Mouse (Mus musculus) spleen, adult 18-20 months (tissue): Measurements from ENCODE around the gene A430005L14Rik.
A peak's percentile ranks its signal among the peaks of the same experiment; 100 is the strongest.
"Not testable (repeated sequence)": the region's sequence is repeated elsewhere in the genome, so short reads cannot be mapped to it uniquely, and the experiment has no call there.

Source experiments
- DNase-seq, 2 experiments: peaks; one replicate each; pipeline ENCODE4 v3.0.0; 2022; ENCODE audit warnings: mixed read lengths in 2 of 2

A430005L14Rik gene

GRCm38 (mm10) chr4:153956569-153957405 lies at the start of gene A430005L14Rik:
Gene A430005L14Rik, plus strand, starts transcription at chr4:153957237.
- DNase-seq, result peak; percentile 92 to 94

- no peak for DNase-seq
Measured at GRCm38 (mm10) chr4:153907573-153907972, 49.5 kb upstream of the A430005L14Rik start.

- no peak for DNase-seq
Measured at GRCm38 (mm10) chr4:153913635-153914034, 43.4 kb upstream of the A430005L14Rik start.

GRCm38 (mm10) chr4:153917773-153918500 lies 39.1 kb upstream of the A430005L14Rik start:
- no peak for DNase-seq

- no peak for DNase-seq
Measured at GRCm38 (mm10) chr4:153920517-153921233, 36.4 kb upstream of the A430005L14Rik start.

- DNase-seq, result not testable (repeated sequence)
Measured at GRCm38 (mm10) chr4:153922090-153922489, 34.9 kb upstream of the A430005L14Rik start.

- no peak for DNase-seq
Measured at GRCm38 (mm10) chr4:153928772-153929299, 28.2 kb upstream of the A430005L14Rik start.

GRCm38 (mm10) chr4:153929425-153929824 lies 27.6 kb upstream of the A430005L14Rik start:
- DNase-seq, result no peak

GRCm38 (mm10) chr4:153929921-153930320 lies 27.1 kb upstream of the A430005L14Rik start:
- no peak for DNase-seq

GRCm38 (mm10) chr4:153943243-153943642 lies 13.8 kb upstream of the A430005L14Rik start:
- DNase-seq, result peak in 1 of 2 experiments; percentile 14

- no peak for DNase-seq
Measured at GRCm38 (mm10) chr4:153944261-153944660, 12.8 kb upstream of the A430005L14Rik start.

- DNase-seq, result no peak
Measured at GRCm38 (mm10) chr4:153945741-153946140, 11.3 kb upstream of the A430005L14Rik start.

- DNase-seq, result no peak
Measured at GRCm38 (mm10) chr4:153950372-153950771, 6.7 kb upstream of the A430005L14Rik start.

- DNase-seq, result no peak
Measured at GRCm38 (mm10) chr4:153951150-153951549, 5.9 kb upstream of the A430005L14Rik start.

GRCm38 (mm10) chr4:153951692-153952091 lies 5.3 kb upstream of the A430005L14Rik start:
- DNase-seq, result no peak

- no peak for DNase-seq
Measured at GRCm38 (mm10) chr4:153955651-153956050, 1.4 kb upstream of the A430005L14Rik start.

- DNase-seq, result no peak
Measured at GRCm38 (mm10) chr4:153957444-153958250, 610 bp downstream of the A430005L14Rik start.

GRCm38 (mm10) chr4:153962631-153963030 lies 5.6 kb downstream of the A430005L14Rik start:
- no peak for DNase-seq

GRCm38 (mm10) chr4:153966651-153967050 lies 9.6 kb downstream of the A430005L14Rik start:
- DNase-seq, result no peak

GRCm38 (mm10) chr4:153967556-153967955 lies 10.5 kb downstream of the A430005L14Rik start:
- DNase-seq, result no peak

GRCm38 (mm10) chr4:153968063-153968462 lies 11.0 kb downstream of the A430005L14Rik start:
- no peak for DNase-seq
